Mouse (Mus musculus): Measurements from ENCODE around the gene Smad3. TPM values are rescaled to one million over a fixed set of nuclear protein-coding genes. Genes with fewer than 3 reads are reported as not detected.

Gene Smad3
- polyA plus RNA-seq, 1 experiment from 2014 or later = 11.6 TPM

Other genes with a start within 250 kb of the Smad3 start
- gene Iqch, start 155.5 kb downstream of the Smad3 start, polyA plus RNA-seq (2015; fragmentation: Nextera tagmentation; extraction: Ambion mirVana) = 0.04 and 0.09 TPM in 2 replicates
- 24.7 and 25.3 TPM in 2 replicates for gene Aagab, start 155.3 kb downstream of the Smad3 start, polyA plus RNA-seq (2015; fragmentation: Nextera tagmentation; extraction: Ambion mirVana)